Mouse (Mus musculus) myocyte (in vitro differentiated cells): Measurements from ENCODE around the gene Ptprd. TPM values are rescaled to one million over a fixed set of nuclear protein-coding genes. Genes with fewer than 3 reads are reported as not detected.

Experiments
- H3K27me3 ChIP-seq: one replicate; pipeline ENCODE4 v1.6.1; 2011; ENCODE audit not compliant: control insufficient read depth, insufficient read depth, insufficient read length
- H3K36me3 ChIP-seq: one replicate; pipeline ENCODE4 v1.6.1; 2011; ENCODE audit not compliant: control insufficient read depth, insufficient read depth
- H3K4me2 ChIP-seq: one replicate; pipeline ENCODE4 v1.6.1; 2011; ENCODE audit warnings: low read depth, control low read depth
- H3K4me3 ChIP-seq: one replicate; pipeline ENCODE4 v1.5.1; 2011; ENCODE audit warnings: mild to moderate bottlenecking, control low read depth, moderate library complexity
- H3K79me2 ChIP-seq: one replicate; pipeline ENCODE4 v1.6.1; 2011; ENCODE audit not compliant: control insufficient read depth, insufficient read depth
- H3ac ChIP-seq: one replicate; pipeline ENCODE4 v1.6.1; 2011; ENCODE audit not compliant: control insufficient read depth, insufficient read length
- CEBPB ChIP-seq: IDR thresholded peaks from 2 replicates; pipeline ENCODE4 v1.6.1; 2011; ENCODE audit warnings: mild to moderate bottlenecking, moderate library complexity; ENCODE audit not compliant: poor library complexity, insufficient read depth, severe bottlenecking
- E2F4 ChIP-seq: IDR thresholded peaks from one replicate; pipeline ENCODE4 v1.6.1; 2011; ENCODE audit warnings: mild to moderate bottlenecking, control low read depth, moderate library complexity; ENCODE audit not compliant: insufficient read depth
- MAX ChIP-seq: IDR thresholded peaks from one replicate; pipeline ENCODE4 v1.6.1; 2011; ENCODE audit warnings: low read depth, mild to moderate bottlenecking, control low read depth
- MYOD1 ChIP-seq, 3 experiments: IDR thresholded peaks; one replicate each; pipeline ENCODE4 v1.6.1; 2011; ENCODE audit warnings: control low read depth in 2 of 3, low read depth in 2 of 3, mild to moderate bottlenecking in 2 of 3, moderate library complexity in 1 of 3; ENCODE audit not compliant: insufficient read length in 2 of 3, control insufficient read depth in 1 of 3
- MYOG ChIP-seq, 3 experiments: IDR thresholded peaks; one replicate each; pipeline ENCODE4 v1.6.1; 2011; ENCODE audit warnings: control low read depth in 2 of 3, low read depth in 2 of 3, mild to moderate bottlenecking in 2 of 3; ENCODE audit not compliant: insufficient read length in 2 of 3, control insufficient read depth in 1 of 3, insufficient read depth in 1 of 3
- POLR2A ChIP-seq: IDR thresholded peaks from one replicate; pipeline ENCODE4 v1.6.1; 2011; ENCODE audit warnings: low read depth, mild to moderate bottlenecking, control low read depth, moderate library complexity; ENCODE audit not compliant: insufficient read length
- POLR2AphosphoS2 ChIP-seq: IDR thresholded peaks from one replicate; pipeline ENCODE4 v1.6.1; 2011; ENCODE audit warnings: low read depth, control low read depth; ENCODE audit not compliant: insufficient read length
- REST ChIP-seq: IDR thresholded peaks from one replicate; pipeline ENCODE4 v1.6.1; 2011; ENCODE audit warnings: mild to moderate bottlenecking, control low read depth, moderate library complexity; ENCODE audit not compliant: insufficient read depth, insufficient read length
- SRF ChIP-seq: IDR thresholded peaks from one replicate; pipeline ENCODE4 v1.6.1; 2011; ENCODE audit warnings: low read depth; ENCODE audit not compliant: control insufficient read depth, insufficient read length
- TCF12 ChIP-seq: IDR thresholded peaks from one replicate; pipeline ENCODE4 v1.6.1; 2011; ENCODE audit warnings: mild to moderate bottlenecking, control low read depth; ENCODE audit not compliant: poor library complexity, insufficient read depth, severe bottlenecking
- TCF3 ChIP-seq: IDR thresholded peaks from one replicate; pipeline ENCODE4 v1.6.1; 2011; ENCODE audit warnings: low read depth, control low read depth; ENCODE audit not compliant: insufficient read length
- USF1 ChIP-seq: IDR thresholded peaks from one replicate; pipeline ENCODE4 v1.6.1; 2011; ENCODE audit warnings: low read depth, mild to moderate bottlenecking, control low read depth, moderate library complexity
- polyA plus RNA-seq: library from polyadenylated mRNA; unstranded; fragments of >200 nt; fragmentation: generic; extraction: Trizol; gene quantifications from one replicate; pipeline ENCODE4 v1.2.1, GENCODE M21; 2012; ENCODE audit warnings: missing spikeins

Ptprd gene
- polyA plus RNA-seq, 1 experiment, result 2.9 TPM

GRCm38 (mm10) chr4:75974728-75975127, 2237.0 kb downstream of the Ptprd start:
- TF ChIP-seq E2F4, result no peak
- no peak for TF ChIP-seq TCF3
- TF ChIP-seq USF1, result no peak
- no peak for TF ChIP-seq MAX
- no peak for TF ChIP-seq CEBPB
- no peak for TF ChIP-seq POLR2AphosphoS2
- TF ChIP-seq SRF, result no peak
- TF ChIP-seq POLR2A, result no peak
- no peak for TF ChIP-seq REST
- TF ChIP-seq MYOG (IDR thresholded peaks at IDR 0.05; ENCODE audit: control insufficient read depth in 1 of 3, insufficient read depth in 1 of 3, insufficient read length in 2 of 3, low read depth in 2 of 3), result no peak
- no peak for TF ChIP-seq MYOD1 (IDR thresholded peaks at IDR 0.05; ENCODE audit: control insufficient read depth in 1 of 3, insufficient read length in 2 of 3, low read depth in 2 of 3)
- TF ChIP-seq TCF12, result no peak
- Histone ChIP-seq H3ac (no peak overlapping the region), H3K79me2 (no peaks in the 10 kb centered on the region)

DNA sequence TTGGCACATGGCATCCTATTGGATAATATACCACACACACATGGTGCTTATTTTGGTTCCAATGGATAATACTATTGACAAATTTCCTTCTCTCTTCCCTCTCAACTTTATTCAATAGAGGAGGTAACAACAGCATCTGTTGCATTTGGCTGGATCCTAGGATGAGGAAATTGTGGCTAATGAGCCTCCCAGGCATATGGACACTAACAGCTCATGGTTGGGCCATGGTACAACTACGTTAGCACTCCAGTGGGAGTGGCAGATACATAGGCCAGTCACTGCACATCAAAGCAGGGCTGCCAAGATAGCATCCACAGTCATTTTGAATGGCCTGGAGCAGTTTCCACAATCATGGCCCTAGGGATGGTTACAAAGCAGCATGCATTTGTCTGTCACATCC, 2238.4 kb downstream of the Ptprd start:
- no peaks in the 10 kb centered on the region for H3K79me2 ChIP-seq
- H3K36me3 ChIP-seq, result no peaks in the 10 kb centered on the region
- no peak overlapping the region for H3ac ChIP-seq
- H3K4me3 ChIP-seq, result no peak overlapping the region
- TF ChIP-seq POLR2AphosphoS2, result no peak
- TF ChIP-seq SRF, result no peak
- TF ChIP-seq TCF3, result no peak
- TF ChIP-seq TCF12, result no peak
- TF ChIP-seq REST, result no peak
- no peak for TF ChIP-seq E2F4
- no peak for TF ChIP-seq MYOD1 (IDR thresholded peaks at IDR 0.05; ENCODE audit: control insufficient read depth in 1 of 3, insufficient read length in 2 of 3, low read depth in 2 of 3)
- TF ChIP-seq POLR2A, result no peak
- no peak for TF ChIP-seq MYOG (IDR thresholded peaks at IDR 0.05; ENCODE audit: control insufficient read depth in 1 of 3, insufficient read depth in 1 of 3, insufficient read length in 2 of 3, low read depth in 2 of 3)
- TF ChIP-seq MAX, result no peak
- no peak for TF ChIP-seq USF1
- no peak for TF ChIP-seq CEBPB
- H3K27me3 ChIP-seq, result no peaks in the 10 kb centered on the region
- no peak overlapping the region for H3K4me2 ChIP-seq

More at GRCm38 (mm10) chr4:75974728-75975127, 2237.0 kb downstream of the Ptprd start:
- no peak overlapping the region for H3K4me2 ChIP-seq
- no peak overlapping the region for H3K4me3 ChIP-seq
- no peaks in the 10 kb centered on the region for H3K36me3 ChIP-seq
- no peaks in the 10 kb centered on the region for H3K27me3 ChIP-seq

DNA sequence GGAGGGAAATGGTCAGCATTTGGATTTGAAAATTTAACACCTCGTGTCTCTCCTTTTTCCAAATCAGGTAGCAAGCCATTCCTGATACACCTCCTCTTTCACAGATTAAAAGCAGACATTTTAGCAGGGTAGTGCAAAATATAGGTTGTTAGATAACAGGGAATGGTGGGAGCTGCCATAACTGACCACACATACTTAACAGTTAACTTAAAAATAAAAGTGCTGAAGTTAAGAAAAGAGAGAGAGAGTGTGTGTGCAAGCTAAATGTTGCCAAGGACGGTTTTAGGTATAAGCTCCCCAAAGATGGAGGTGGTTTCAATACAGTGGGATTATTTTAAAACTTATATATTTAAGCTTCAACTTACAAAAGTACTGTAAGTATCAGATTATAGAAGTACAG, 2241.8 kb downstream of the Ptprd start:
- TF ChIP-seq MAX (no peak), POLR2A (no peak), TCF3 (no peak), REST (no peak), CEBPB (no peak), MYOG (IDR thresholded peaks at IDR 0.05; ENCODE audit: control insufficient read depth in 1 of 3, insufficient read depth in 1 of 3, insufficient read length in 2 of 3, low read depth in 2 of 3) (no peak), POLR2AphosphoS2 (no peak), TCF12 (no peak), SRF (no peak), MYOD1 (IDR thresholded peaks at IDR 0.05; ENCODE audit: control insufficient read depth in 1 of 3, insufficient read length in 2 of 3, low read depth in 2 of 3) (no peak), E2F4 (no peak), USF1 (no peak)
- Histone ChIP-seq H3K79me2 (no peaks in the 10 kb centered on the region), H3ac (no peak overlapping the region), H3K4me3 (no peak overlapping the region), H3K4me2 (no peak overlapping the region), H3K36me3 (no peaks in the 10 kb centered on the region), H3K27me3 (no peaks in the 10 kb centered on the region)

DNA sequence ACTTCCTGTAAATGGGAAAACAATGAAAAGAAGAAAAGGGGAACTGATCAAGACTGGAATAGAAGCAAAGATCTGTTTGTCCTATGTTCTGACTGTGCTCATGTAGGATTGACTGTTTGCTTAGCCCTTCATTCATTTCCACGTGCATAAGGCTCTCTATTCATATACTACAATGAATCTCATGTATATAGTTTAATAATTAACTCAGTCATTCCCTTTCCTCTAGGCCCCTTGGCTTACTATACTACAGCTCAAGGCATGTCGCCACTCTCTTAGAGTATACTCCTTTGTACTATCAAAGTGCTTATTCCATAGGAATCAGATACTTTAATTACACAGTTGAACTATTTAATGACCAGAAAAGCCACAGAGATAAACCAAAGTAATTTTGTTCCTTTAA, 2243.1 kb downstream of the Ptprd start:
- no peak overlapping the region for H3K4me3 ChIP-seq
- H3K79me2 ChIP-seq, result no peaks in the 10 kb centered on the region
- H3K4me2 ChIP-seq, result no peak overlapping the region
- H3K27me3 ChIP-seq, result no peaks in the 10 kb centered on the region
- H3K36me3 ChIP-seq, result no peaks in the 10 kb centered on the region
- TF ChIP-seq POLR2AphosphoS2 (no peak), POLR2A (no peak), MYOD1 (IDR thresholded peaks at IDR 0.05; ENCODE audit: control insufficient read depth in 1 of 3, insufficient read length in 2 of 3, low read depth in 2 of 3) (no peak), REST (no peak), SRF (no peak), TCF3 (no peak), E2F4 (no peak), USF1 (no peak), MYOG (IDR thresholded peaks at IDR 0.05; ENCODE audit: control insufficient read depth in 1 of 3, insufficient read depth in 1 of 3, insufficient read length in 2 of 3, low read depth in 2 of 3) (no peak), TCF12 (no peak), CEBPB (no peak), MAX (no peak)
- H3ac ChIP-seq, result no peak overlapping the region
